In genomic region chr4:95388556-95388955, GRCm38 (mm10) we compare ENCODE assay signal across 17 mouse cellular contexts.
DNase-seq lines count a peak whose midpoint lies in the region; ATAC-seq and TF ChIP-seq lines count a peak whose summit lies in the region.
"Had no signal": no experiment of that assay in that cellular context is flagged by ENCODE, and none has a peak within 500 bp of the region (broad histone marks: within the 10 kb centered on the region; RNA-seq: fewer than 3 reads in every experiment).

No protein-coding gene starts in this region.

- H3K9me3 ChIP-seq in lung, embryonic 14.5 days (ENCODE audit: low read depth, low read length): no peaks in the 10 kb centered on the region
- no peaks in the 10 kb centered on the region for H3K9me3 ChIP-seq in stomach, embryonic 14.5 days (ENCODE audit: control insufficient read depth, low read depth, low read length)
- H3K9me3 ChIP-seq in hindbrain, embryonic 11.5 days (ENCODE audit: control insufficient read depth, low read length): no peaks in the 10 kb centered on the region
- H3K9me3 ChIP-seq: neural tube, embryonic 13.5 days; stomach, embryonic 15.5 days had no signal

- no peaks in the 10 kb centered on the region for H3K36me3 ChIP-seq in lung, embryonic 14.5 days (ENCODE audit: insufficient read depth)
- H3K36me3 ChIP-seq in stomach, embryonic 14.5 days (ENCODE audit: control insufficient read depth, insufficient read depth, low read length): no peaks in the 10 kb centered on the region
- no peaks in the 10 kb centered on the region for H3K36me3 ChIP-seq in hindbrain, embryonic 11.5 days (ENCODE audit: control insufficient read depth, insufficient read depth, low read length)
- H3K36me3 ChIP-seq: neural tube, embryonic 13.5 days; stomach, embryonic 15.5 days had no signal

- 28% methylated on average over 3 of the region's 3 CpGs for WGBS in lung, embryonic 14.5 days
- 36% methylated on average over 3 of the region's 3 CpGs for WGBS in stomach, embryonic 14.5 days
- 74% methylated on average over 3 of the region's 3 CpGs for WGBS in hindbrain, embryonic 11.5 days

- TF ChIP-seq CTCF in lung, embryonic 14.5 days (IDR thresholded peaks at IDR 0.05; ENCODE audit: low read depth): no peak

- no peaks in the 10 kb centered on the region for H3K27me3 ChIP-seq in lung, embryonic 14.5 days (ENCODE audit: insufficient read depth, low read length)
- H3K27me3 ChIP-seq in stomach, embryonic 14.5 days (ENCODE audit: control insufficient read depth, insufficient read depth, low read length): no peaks in the 10 kb centered on the region
- H3K27me3 ChIP-seq in hindbrain, embryonic 11.5 days (ENCODE audit: control insufficient read depth, insufficient read depth, low read length): no peaks in the 10 kb centered on the region
- H3K27me3 ChIP-seq: CH12.LX; neural tube, embryonic 13.5 days; stomach, embryonic 15.5 days had no signal

- H3K4me3 ChIP-seq in lung, embryonic 14.5 days (ENCODE audit: low read depth, low read length): no peak overlapping the region
- no peak overlapping the region for H3K4me3 ChIP-seq in stomach, embryonic 14.5 days (ENCODE audit: low read depth, low read length)
- no peak overlapping the region for H3K4me3 ChIP-seq in hindbrain, embryonic 11.5 days (ENCODE audit: low read depth, low read length)
- H3K4me3 ChIP-seq: left cerebral cortex, adult 2 months; neural tube, embryonic 13.5 days; stomach, embryonic 15.5 days had no signal

- peak overlapping the region; percentile 79; the same call in 1 of the 2 replicates for H3K27ac ChIP-seq in lung, embryonic 14.5 days (ENCODE audit: low read depth)
- peak overlapping the region; percentile 27; the same call in 1 of the 2 replicates for H3K27ac ChIP-seq in stomach, embryonic 14.5 days (ENCODE audit: low read length)
- no peak overlapping the region for H3K27ac ChIP-seq in hindbrain, embryonic 11.5 days (ENCODE audit: low read depth, low read length)
- H3K27ac ChIP-seq: left cerebral cortex, adult 2 months; neural tube, embryonic 13.5 days; stomach, embryonic 15.5 days had no signal

- no peak overlapping the region for H3K9ac ChIP-seq in lung, embryonic 14.5 days
- no peak overlapping the region for H3K9ac ChIP-seq in stomach, embryonic 14.5 days (replicated peaks; ENCODE audit: low read depth, low read length)
- no peak overlapping the region for H3K9ac ChIP-seq in hindbrain, embryonic 11.5 days (ENCODE audit: low read depth, low read length)
- H3K9ac ChIP-seq: neural tube, embryonic 13.5 days; stomach, embryonic 15.5 days had no signal

- H3K4me2 ChIP-seq in lung, embryonic 14.5 days: no peak overlapping the region
- H3K4me2 ChIP-seq in stomach, embryonic 14.5 days (replicated peaks; ENCODE audit: low read depth, low read length): no peak overlapping the region
- H3K4me2 ChIP-seq in hindbrain, embryonic 11.5 days (replicated peaks; ENCODE audit: low read depth, low read length): no peak overlapping the region
- H3K4me2 ChIP-seq: neural tube, embryonic 13.5 days; stomach, embryonic 15.5 days had no signal

- ATAC-seq in lung, embryonic 14.5 days (ENCODE audit: insufficient read depth): no peak
- no peak for ATAC-seq in stomach, embryonic 14.5 days (ENCODE audit: insufficient number of reproducible peaks, insufficient read depth, low FRiP score, low read depth)
- ATAC-seq in hindbrain, embryonic 11.5 days (ENCODE audit: low FRiP score): no peak
- ATAC-seq: activated CD4-positive, CD25-positive, alpha-beta regulatory T cell, adult 4 months; hindbrain, embryonic 16.5 days had no signal

- H3K4me1 ChIP-seq in lung, embryonic 14.5 days (ENCODE audit: insufficient read depth): peaks cover 31% of the 10 kb centered on the region
- peaks cover 23% of the 10 kb centered on the region for H3K4me1 ChIP-seq in stomach, embryonic 14.5 days (ENCODE audit: control insufficient read depth, insufficient read depth, low read length)
- no peaks in the 10 kb centered on the region for H3K4me1 ChIP-seq in hindbrain, embryonic 11.5 days (replicated peaks; ENCODE audit: control insufficient read depth, insufficient read depth, low read length)
- H3K4me1 ChIP-seq: neural tube, embryonic 13.5 days had no signal

- DNase-seq in gastrocnemius, adult 18-20 months (ENCODE audit: low spot score): peak; percentile 52
- DNase-seq in gastrocnemius, postnatal 10 days: no peak
- peak; percentile 15 for DNase-seq in kidney, adult 9 months
- DNase-seq in kidney, postnatal 4 days: no peak
- peak; percentile 49 for DNase-seq in lung, embryonic 14.5 days
- no peak for DNase-seq in hindbrain, embryonic 11.5 days (ENCODE audit: low spot score)
- no peak for DNase-seq in embryo, embryonic 11 days
- DNase-seq: cerebellum, postnatal 25 days; right cerebral cortex, postnatal 4 days; thymus, postnatal 36 days had no signal

Comparison
In these comparisons a context has a peak if more than half of its experiments do, and no peak if none do; other contexts are left out.
1. DNase-seq: peak in gastrocnemius, adult 18-20 months (single experiment), kidney, adult 9 months (single experiment) and lung, embryonic 14.5 days (single experiment); none in gastrocnemius, postnatal 10 days (single experiment), kidney, postnatal 4 days (0 of 2), hindbrain, embryonic 11.5 days (single experiment) and embryo, embryonic 11 days (single experiment).